Mouse (Mus musculus): ENCODE measurements at regions not wholly inside any gene's neighbourhood (a gene's known extent, or its start where the extent isn't known, plus 50 kb on each side); places are given as distances from the start of the nearest gene placed in this dataset.

DNA sequence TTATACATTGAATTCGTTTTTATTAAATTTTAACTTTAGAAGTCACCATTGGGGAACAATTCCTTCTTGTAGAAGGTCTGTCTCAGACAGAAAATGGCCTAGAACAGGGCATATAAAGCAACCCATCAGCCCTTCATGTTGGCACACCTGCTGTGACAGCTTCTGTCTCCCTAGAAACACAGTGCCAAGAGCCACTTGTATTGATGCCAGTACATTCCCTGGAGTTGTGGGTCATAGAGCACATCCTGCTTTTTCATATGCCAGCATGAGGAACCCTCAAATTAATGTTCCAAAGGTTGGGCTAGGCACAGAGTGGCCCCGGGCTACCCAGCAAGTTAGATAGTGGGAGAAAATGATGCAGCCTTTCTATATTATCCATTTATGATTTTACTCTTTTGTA is 496.0 kb upstream of the Slc10a2 start:
- peak; percentile 97 for DNase-seq (ENCODE audit: low read depth, low spot score)

DNA sequence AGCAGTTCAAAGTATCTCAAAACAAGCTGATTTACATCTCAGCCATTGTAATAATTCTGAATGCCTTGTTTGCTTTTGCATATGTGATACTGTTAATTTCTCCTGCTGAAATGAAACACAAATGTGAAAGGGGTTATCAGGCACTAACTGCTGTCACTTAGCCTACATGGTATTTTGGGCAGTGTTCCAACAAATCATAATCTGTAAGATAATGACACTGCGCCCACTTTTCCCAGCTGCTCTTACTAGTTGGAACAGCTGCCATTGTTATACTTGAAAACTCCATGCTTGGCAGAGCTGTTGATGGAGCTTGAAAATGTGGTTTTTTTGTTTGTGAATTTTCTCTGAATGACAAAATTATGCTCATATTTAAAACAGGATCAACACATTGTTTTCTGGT is 486.4 kb upstream of the Slc10a2 start:
- DNase-seq (ENCODE audit: low read depth, low spot score): peak; percentile 48

Measured in brain, adult 2 months (tissue).